8 mouse cellular contexts compared by ENCODE assay signal in the genomic region with DNA sequence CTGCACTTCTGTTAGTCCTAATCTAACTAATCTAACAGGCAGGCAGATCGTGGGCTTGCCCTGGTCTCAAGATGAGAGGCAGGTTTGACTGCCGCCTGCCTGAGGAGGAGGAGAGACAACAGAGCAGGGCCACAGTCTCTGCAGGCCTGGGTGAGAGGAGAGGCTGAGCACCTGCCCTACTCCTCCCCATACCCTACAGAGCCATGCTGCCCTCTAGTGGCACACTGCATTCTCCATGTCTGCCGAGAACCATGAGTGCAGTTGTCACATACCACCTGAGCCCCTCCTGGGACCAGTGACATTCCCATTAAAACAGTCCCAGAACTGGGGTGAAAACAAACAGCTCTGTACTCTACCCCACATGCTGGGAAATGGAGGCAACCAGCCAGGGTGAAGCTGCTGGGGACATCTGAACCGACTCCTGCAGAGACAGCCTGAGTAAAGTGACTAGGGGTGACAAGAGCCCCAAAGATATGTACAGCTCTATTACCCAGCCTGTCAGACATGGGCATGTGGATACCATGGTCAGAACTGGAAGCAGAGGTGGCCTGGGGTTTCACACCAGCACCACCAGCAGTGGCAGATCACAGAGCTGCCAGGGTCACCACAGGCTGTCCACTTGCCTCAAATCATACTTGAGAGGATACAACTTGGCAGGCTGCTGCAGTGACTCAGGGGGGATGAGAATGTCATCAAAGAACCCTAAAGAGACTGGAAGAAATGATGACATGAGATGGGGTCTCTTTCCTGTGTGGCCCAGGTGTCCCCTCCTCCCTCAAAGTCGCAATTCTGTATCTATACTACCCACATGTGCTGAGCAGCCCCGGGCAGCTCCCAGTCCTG. TPM values are rescaled to one million over a fixed set of nuclear protein-coding genes. Genes with fewer than 3 reads are reported as not detected.
A peak's percentile ranks its signal among the peaks of the same experiment; 100 is the strongest.
DNase-seq lines count a peak whose midpoint lies in the region; ATAC-seq and TF ChIP-seq lines count a peak whose summit lies in the region.

No protein-coding gene starts in this region.

- peak; percentile 71 for DNase-seq in A20 (ENCODE audit: low read depth, low spot score)
- peak; percentile 65 for DNase-seq in G1E (ENCODE audit: low spot score)
- peak; percentile 70 to 76 for DNase-seq in cerebellum, adult 2 months
- peak; percentile 81 for DNase-seq in kidney, adult 18-20 months
- peak; percentile 80 for DNase-seq in retina, embryonic 14.5 days (ENCODE audit: low spot score)
- peak; percentile 93 for DNase-seq in thymus, postnatal 4 days

- no peak for TF ChIP-seq POLR2A in cerebellum, adult 2 months (IDR thresholded peaks at IDR 0.05; ENCODE audit: borderline replicate concordance, insufficient read depth, low read length)

- 44% methylated on average over 6 of the region's 6 CpGs for WGBS in cerebellum, adult 2 months
- 45% methylated on average over 6 of the region's 6 CpGs for WGBS in liver, embryonic 15.5 days (ENCODE audit: insufficient replicate concordance)

- peaks cover 97% of the 10 kb centered on the region for H3K36me3 ChIP-seq in G1E (replicated peaks)
- H3K36me3 ChIP-seq in liver, embryonic 15.5 days (replicated peaks), result peaks cover 64% of the 10 kb centered on the region

- peak; percentile 85 for TF ChIP-seq CTCF in G1E (IDR thresholded peaks at IDR 0.05; ENCODE audit: low read depth, low read length)
- peak; percentile 86 for TF ChIP-seq CTCF in cerebellum, adult 2 months (IDR thresholded peaks at IDR 0.05; ENCODE audit: borderline replicate concordance, insufficient read depth, low read depth, low read length)

- no peak overlapping the region for H3K9ac ChIP-seq in liver, embryonic 15.5 days

- 0 out of 2 replicates have a peak overlapping the region, but pooled peaks have one; percentile 2 for H3K27ac ChIP-seq in cerebellum, adult 2 months (ENCODE audit: insufficient read depth, low read length)
- no peak overlapping the region for H3K27ac ChIP-seq in liver, embryonic 15.5 days (replicated peaks)

- no peaks in the 10 kb centered on the region for H3K27me3 ChIP-seq in G1E (ENCODE audit: insufficient read depth, low read length)
- no peaks in the 10 kb centered on the region for H3K27me3 ChIP-seq in cerebellum, adult 2 months (ENCODE audit: control insufficient read depth, insufficient read depth, low read length)
- H3K27me3 ChIP-seq in liver, embryonic 15.5 days, result no peaks in the 10 kb centered on the region

- no peak overlapping the region for H3K4me2 ChIP-seq in liver, embryonic 15.5 days

- no peaks in the 10 kb centered on the region for H3K9me3 ChIP-seq in G1E (replicated peaks)
- H3K9me3 ChIP-seq in liver, embryonic 15.5 days (replicated peaks), result no peaks in the 10 kb centered on the region

- H3K4me3 ChIP-seq in G1E (ENCODE audit: low read depth, low read length), result no peak overlapping the region
- no peak overlapping the region for H3K4me3 ChIP-seq in cerebellum, adult 2 months (replicated peaks; ENCODE audit: insufficient read depth, low read depth, low read length)
- H3K4me3 ChIP-seq in liver, embryonic 15.5 days (replicated peaks), result no peak overlapping the region

- ATAC-seq in G1E (ENCODE audit: extremely low read depth, insufficient number of reproducible peaks, low FRiP score, poor library complexity, severe bottlenecking), result no peak
- peak; percentile 64 for ATAC-seq in frontal cortex, adult (ENCODE audit: low TSS enrichment)
- ATAC-seq in liver, embryonic 15.5 days (ENCODE audit: insufficient read depth), result 0 out of 2 replicates have a peak, but pooled peaks have one; percentile 16

- peaks cover 38% of the 10 kb centered on the region for H3K4me1 ChIP-seq in G1E (ENCODE audit: insufficient read depth, low read depth, low read length)
- peaks cover 45% of the 10 kb centered on the region for H3K4me1 ChIP-seq in cerebellum, adult 2 months (ENCODE audit: control insufficient read depth, insufficient read depth, low read length)
- H3K4me1 ChIP-seq in liver, embryonic 15.5 days (replicated peaks), result peaks cover 26% of the 10 kb centered on the region

RNA-seq across cellular contexts. Expression of a gene that starts 8.2 kb away (rescaled TPM):
- total RNA-seq in G1E (2014; fragmentation: Nextera tagmentation) (6.8 and 8.4 TPM in 2 replicates), G1E (2017) (25.0 and 26.7 TPM in 2 replicates)
- polyA plus RNA-seq in G1E (2012), result 36.8 and 62.8 TPM in 2 replicates
- polyA plus RNA-seq in cerebellum, adult 2 months (2012; rRNA removed), result 50.4 and 51.2 TPM in 2 replicates
- 56.9 and 68.4 TPM in 2 replicates for polyA plus RNA-seq in liver, embryonic 15.5 days (2015; fragmentation: Nextera tagmentation; extraction: Ambion mirVana)

RNA-seq across cellular contexts. Expression of a gene that starts 18.7 kb away (rescaled TPM):
- total RNA-seq in G1E (2014; fragmentation: Nextera tagmentation) (not detected in 2 replicates), G1E (2017) (0.17 TPM in 1 of 2 replicates, not detected in the other)
- polyA plus RNA-seq in G1E (2012), result not detected in 2 replicates
- polyA plus RNA-seq in cerebellum, adult 2 months (2012; rRNA removed), result 258 and 264 TPM in 2 replicates
- polyA plus RNA-seq in liver, embryonic 15.5 days (2015; fragmentation: Nextera tagmentation; extraction: Ambion mirVana), result 0.91 and 0.96 TPM in 2 replicates

RNA-seq across cellular contexts. Expression of a gene that starts 42.9 kb away (rescaled TPM):
- total RNA-seq in G1E (2014; fragmentation: Nextera tagmentation) (51.6 and 57.8 TPM in 2 replicates), G1E (2017) (35.9 and 42.9 TPM in 2 replicates)
- polyA plus RNA-seq in G1E (2012), result 157 and 161 TPM in 2 replicates
- polyA plus RNA-seq in cerebellum, adult 2 months (2012; rRNA removed), result 249 and 289 TPM in 2 replicates
- polyA plus RNA-seq in liver, embryonic 15.5 days (2015; fragmentation: Nextera tagmentation; extraction: Ambion mirVana), result 17.5 and 17.8 TPM in 2 replicates

RNA-seq across cellular contexts. Expression of a gene that starts 45.7 kb away (rescaled TPM):
- total RNA-seq in G1E (2014; fragmentation: Nextera tagmentation), result 152 and 177 TPM in 2 replicates
- total RNA-seq in G1E (2017), result 124 and 140 TPM in 2 replicates
- polyA plus RNA-seq in G1E (2012), result 142 TPM in 2 replicates
- 621 and 638 TPM in 2 replicates for polyA plus RNA-seq in cerebellum, adult 2 months (2012; rRNA removed)
- 98.9 and 107 TPM in 2 replicates for polyA plus RNA-seq in liver, embryonic 15.5 days (2015; fragmentation: Nextera tagmentation; extraction: Ambion mirVana)

RNA-seq across cellular contexts. Expression of a gene that starts 46.1 kb away (rescaled TPM):
- 79.6 and 81.9 TPM in 2 replicates for total RNA-seq in G1E (2014; fragmentation: Nextera tagmentation)
- 99.2 and 121 TPM in 2 replicates for total RNA-seq in G1E (2017)
- 8.0 and 10.3 TPM in 2 replicates for polyA plus RNA-seq in G1E (2012)
- polyA plus RNA-seq in cerebellum, adult 2 months (2012; rRNA removed), result 62.4 and 67.3 TPM in 2 replicates
- polyA plus RNA-seq in liver, embryonic 15.5 days (2015; fragmentation: Nextera tagmentation; extraction: Ambion mirVana), result 91.3 and 103 TPM in 2 replicates

Comparison
In these comparisons a context has a peak if more than half of its experiments do, and no peak if none do; other contexts are left out.
1. RNA of a gene that starts 18.7 kb away (polyA plus RNA-seq): 258 to 264 TPM in cerebellum, adult 2 months; 0.91 to 0.96 TPM in liver, embryonic 15.5 days and not detected in G1E; every median in the first group is over 100 times any median in the second.
2. Peak in every context shown above with its lines, with median percentiles within 50 percentile points of each other: DNase-seq.